Mouse (Mus musculus) cerebellum, adult 2 months (tissue): Measurements from ENCODE around the gene Gm10521.

Source experiments
- CTCF ChIP-seq: fragments of 200-500 bp; IDR thresholded peaks from 2 replicates; pipeline ENCODE4 v1.5.1; 2011; ENCODE audit warnings: low read depth, mild to moderate bottlenecking, control low read depth, low read length, moderate library complexity, borderline replicate concordance; ENCODE audit not compliant: insufficient read depth
- POLR2A ChIP-seq: fragments of 200-500 bp; IDR thresholded peaks from 2 replicates; pipeline ENCODE4 v1.6.1; 2011; ENCODE audit warnings: low read length, control low read depth, borderline replicate concordance; ENCODE audit not compliant: insufficient read depth

- TF ChIP-seq POLR2A, result no peak
- no peak for TF ChIP-seq CTCF
These were observed 46.7 kb upstream of the Gm10521 start for GRCm38 (mm10) chr1:171848757-171849156.
